Mouse (Mus musculus): Measurements from ENCODE around the gene Dgkq.

- peak; percentile 6; the same call in 1 of the 2 replicates for TF ChIP-seq CHD2 (IDR thresholded peaks at IDR 0.05; ENCODE audit: low read length)
- TF ChIP-seq USF2 (IDR thresholded peaks at IDR 0.05; ENCODE audit: borderline replicate concordance in 1 of 2, insufficient read depth in 1 of 2, low read depth in 1 of 2, low read length in 2 of 2), result peak; percentile 62 to 88; a peak in 3 of 4 replicates
- 0 out of 4 replicates have a peak, but pooled peaks of 1 of the 2 experiments have one; percentile 26 for TF ChIP-seq EP300 (IDR thresholded peaks at IDR 0.05; ENCODE audit: low read depth in 1 of 2, low read length in 2 of 2)
- TF ChIP-seq POLR2A (IDR thresholded peaks at IDR 0.05; ENCODE audit: control insufficient read depth in 1 of 2, insufficient read depth in 1 of 2, low read depth in 1 of 2, low read length in 2 of 2, poor library complexity in 1 of 2), result peak; percentile 77
- TF ChIP-seq GATA1 (IDR thresholded peaks at IDR 0.05; ENCODE audit: low read depth, low read length), result no peak
- peak; percentile 64 for TF ChIP-seq MXI1 (IDR thresholded peaks at IDR 0.05; ENCODE audit: low read depth, low read length)
- peak; percentile 45 to 77 (median 47) for TF ChIP-seq CTCF (IDR thresholded peaks at IDR 0.05 in 2 of 3, conservative IDR thresholded peaks at IDR 0.05 in 1 of 3; ENCODE audit: control insufficient read depth in 1 of 3, insufficient read depth in 1 of 3, low read depth in 2 of 3, low read length in 3 of 3, poor library complexity in 1 of 3, severe bottlenecking in 1 of 3)
- peak; percentile 99 for TF ChIP-seq USF1 (IDR thresholded peaks at IDR 0.05; ENCODE audit: low read depth, low read length)
These were observed at the start of gene Dgkq for GRCm38 (mm10) chr5:108668977-108669936.

Measured in MEL (cell line).